Mouse (Mus musculus) kidney, postnatal 4 days (tissue): ENCODE data around the gene Gm10770.
"Not testable (repeated sequence)": the region's sequence is repeated elsewhere in the genome, so short reads cannot be mapped to it uniquely, and the experiment has no call there.

ENCODE experiments used
- DNase-seq, 2 experiments: peaks; one replicate each; pipeline ENCODE4 v3.0.0; 2021; ENCODE audit warnings: mixed read lengths in 2 of 2

The Gm10770 gene

DNA sequence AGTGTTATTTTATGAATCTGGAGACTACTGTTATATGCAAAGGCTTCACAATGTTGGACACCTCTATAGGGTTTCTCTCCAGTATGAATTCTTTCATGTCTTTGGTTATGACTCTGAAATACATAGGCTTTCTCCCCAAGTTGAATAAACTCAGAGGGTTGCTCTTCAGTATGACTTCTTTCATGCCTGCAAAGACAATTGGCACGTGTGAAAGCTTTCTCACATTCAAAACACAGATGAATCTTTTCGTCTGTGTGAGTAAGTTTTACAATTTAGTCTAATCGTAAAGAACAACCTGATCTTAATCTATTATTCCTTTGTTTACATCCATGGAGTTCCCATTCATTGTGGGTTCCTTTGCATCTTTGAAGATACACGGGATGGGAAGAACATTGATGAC is at the start of gene Gm10770:
Gm10770 (minus strand) TSS at position 101 of the 400 bp plus-strand sequence.
- DNase-seq: not testable (repeated sequence)

- DNase-seq: not testable (repeated sequence)
Measured at GRCm38 (mm10) chr2:150223263-150223662, 43.8 kb upstream of the Gm10770 start.

DNA sequence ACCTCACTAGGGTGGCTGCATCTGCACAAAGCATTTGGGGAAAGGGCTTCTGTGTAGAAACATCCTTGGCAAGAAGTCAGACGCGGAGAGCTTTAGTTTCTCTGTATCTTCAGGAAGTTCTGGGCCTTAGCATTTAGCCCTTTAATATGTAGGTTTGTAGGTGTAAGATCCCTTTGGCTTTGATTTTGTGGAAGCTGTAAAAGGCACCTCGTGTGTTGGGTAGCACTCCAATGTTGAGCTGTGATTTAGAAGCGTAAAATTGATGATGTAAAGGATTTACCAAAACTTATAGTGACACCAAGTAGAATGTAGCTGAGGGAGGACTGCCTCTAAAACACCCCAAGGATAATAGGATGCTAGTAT is 38.9 kb upstream of the Gm10770 start:
- not testable (repeated sequence) for DNase-seq

- DNase-seq: peak; percentile 82 to 89
Measured at GRCm38 (mm10) chr2:150217600-150218362, 38.3 kb upstream of the Gm10770 start, which contains the start of gene Zfp937. TSS of gene Zfp937 (plus strand) at chr2:150218073.

DNA sequence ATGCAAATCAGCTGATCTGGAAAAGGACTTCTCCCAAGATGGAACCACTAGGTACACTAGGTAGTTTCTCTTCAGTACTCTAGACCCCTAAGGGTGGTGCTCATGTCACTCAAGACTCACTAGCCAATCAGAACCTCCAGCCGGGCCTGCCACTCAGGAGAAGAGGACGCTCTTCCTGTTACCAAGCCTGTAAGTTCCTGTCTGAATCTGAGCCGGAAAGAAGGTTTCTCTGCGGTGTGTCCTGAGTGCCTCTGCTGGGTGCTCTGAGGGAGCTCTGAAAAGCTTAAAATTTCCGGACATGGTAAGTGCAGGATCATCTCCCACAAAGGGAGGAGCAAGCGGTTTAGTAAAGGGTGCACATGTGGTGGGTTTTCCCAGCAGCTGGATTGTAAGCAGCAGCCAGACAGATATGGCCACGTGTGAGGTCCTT is 2.1 kb upstream of the Gm10770 start, which contains the start of gene Gm14139:
Gm14139 (plus strand) TSS at position 186 of the 430 bp plus-strand sequence.
- not testable (repeated sequence) for DNase-seq

- DNase-seq: not testable (repeated sequence)
Measured at GRCm38 (mm10) chr2:150181046-150181445, 1.6 kb upstream of the Gm10770 start.

- no peak for DNase-seq
Measured at GRCm38 (mm10) chr2:150173833-150174232, 5.6 kb downstream of the Gm10770 start.

DNA sequence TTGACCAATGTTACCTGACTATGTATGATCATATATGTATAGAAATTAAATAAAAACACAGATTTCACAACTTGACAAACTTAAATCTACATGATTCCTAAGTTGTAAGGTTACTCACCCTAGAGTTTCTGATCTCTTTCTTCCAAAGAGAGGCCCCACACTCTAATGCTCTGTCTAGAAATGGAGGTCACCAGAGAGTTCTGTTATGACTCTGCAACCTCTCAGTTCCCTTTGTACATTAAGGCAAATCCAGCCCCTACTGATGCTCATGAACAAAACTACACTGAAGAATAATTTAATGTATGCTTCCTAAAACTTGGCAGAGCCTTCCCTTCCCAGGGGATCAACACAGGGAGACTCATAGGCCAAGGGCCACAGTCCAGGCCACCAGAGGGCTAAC is 12.8 kb downstream of the Gm10770 start:
- no peak for DNase-seq

- peak; percentile 77 to 89 for DNase-seq
Measured at GRCm38 (mm10) chr2:150136435-150136897, 43.0 kb downstream of the Gm10770 start, which contains the start of gene Zfp120. TSS of gene Zfp120 (minus strand) at chr2:150136708.

- DNase-seq: no peak
Measured at GRCm38 (mm10) chr2:150132773-150133172, 46.7 kb downstream of the Gm10770 start.

DNA sequence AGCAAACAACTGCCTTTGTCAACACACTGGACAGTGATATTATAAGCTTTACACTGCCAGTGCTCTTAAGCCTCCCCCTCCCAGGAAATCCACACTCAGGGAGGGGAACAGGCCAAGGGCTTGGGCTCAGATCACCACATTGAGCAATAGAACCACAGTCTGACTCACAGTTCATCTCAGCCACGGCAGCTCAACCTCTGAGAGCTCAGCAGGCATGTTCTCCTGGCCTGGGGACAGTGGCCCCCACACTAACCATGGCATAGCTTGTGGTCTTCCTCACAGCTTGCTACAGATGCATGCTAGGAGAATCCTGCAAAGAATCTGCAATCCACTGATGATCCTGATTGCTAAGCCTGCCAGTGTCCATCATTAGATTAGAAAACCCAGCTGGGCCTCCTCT is 47.5 kb downstream of the Gm10770 start:
- DNase-seq: not testable (repeated sequence)
